Mouse (Mus musculus): ENCODE measurements at regions not wholly inside any gene's neighbourhood (a gene's known extent, or its start where the extent isn't known, plus 50 kb on each side); places are given as distances from the start of the nearest gene placed in this dataset.
A peak's percentile ranks its signal among the peaks of the same experiment; 100 is the strongest.

GRCm38 (mm10) chr9:97171484-97171883 is 60.5 kb upstream of the Slc25a36 start:
- H3K4me1 ChIP-seq (ENCODE audit: control insufficient read depth, insufficient read depth, low read length), result no peaks in the 10 kb centered on the region
- whole genome bisulfite sequencing, result 94% methylated on average over 4 of the region's 4 CpGs
- no peak overlapping the region for H3K9ac ChIP-seq (ENCODE audit: low read depth, low read length)
- H3K27me3 ChIP-seq (replicated peaks; ENCODE audit: control insufficient read depth, insufficient read depth, low read length), result no peaks in the 10 kb centered on the region
- H3K4me3 ChIP-seq (ENCODE audit: low read depth, low read length), result no peak overlapping the region
- DNase-seq (ENCODE audit: low spot score) (no peak), ATAC-seq (ENCODE audit: low read depth) (no peak)
- no peak overlapping the region for H3K27ac ChIP-seq (replicated peaks; ENCODE audit: low read depth, low read length)
- no peak overlapping the region for H3K4me2 ChIP-seq (ENCODE audit: low read depth, low read length)
- no peaks in the 10 kb centered on the region for H3K36me3 ChIP-seq (ENCODE audit: control insufficient read depth, insufficient read depth, low read length)
- H3K9me3 ChIP-seq (ENCODE audit: control insufficient read depth, low read length), result no peaks in the 10 kb centered on the region

GRCm38 (mm10) chr9:97170836-97171235 is 59.9 kb upstream of the Slc25a36 start:
- 78% methylated on average over 1 of the region's 1 CpGs for WGBS
- no peak for ATAC-seq (ENCODE audit: low read depth)

GRCm38 (mm10) chr9:97162465-97162864 is 51.5 kb upstream of the Slc25a36 start:
- no peak for ATAC-seq (ENCODE audit: low read depth)
- WGBS, result 31% methylated on average over 2 of the region's 2 CpGs
- DNase-seq (ENCODE audit: low spot score), result peak; percentile 40

More at GRCm38 (mm10) chr9:97170836-97171235, 59.9 kb upstream of the Slc25a36 start:
- Histone ChIP-seq H3K27ac (replicated peaks; ENCODE audit: low read depth, low read length) (no peak overlapping the region), H3K27me3 (replicated peaks; ENCODE audit: control insufficient read depth, insufficient read depth, low read length) (no peaks in the 10 kb centered on the region), H3K4me3 (ENCODE audit: low read depth, low read length) (no peak overlapping the region), H3K4me1 (ENCODE audit: control insufficient read depth, insufficient read depth, low read length) (no peaks in the 10 kb centered on the region), H3K9ac (ENCODE audit: low read depth, low read length) (no peak overlapping the region), H3K4me2 (ENCODE audit: low read depth, low read length) (no peak overlapping the region), H3K9me3 (ENCODE audit: control insufficient read depth, low read length) (no peaks in the 10 kb centered on the region), H3K36me3 (ENCODE audit: control insufficient read depth, insufficient read depth, low read length) (no peaks in the 10 kb centered on the region)
- no peak for DNase-seq (ENCODE audit: low spot score)

More at GRCm38 (mm10) chr9:97162465-97162864, 51.5 kb upstream of the Slc25a36 start:
- Histone ChIP-seq H3K4me3 (ENCODE audit: low read depth, low read length) (no peak overlapping the region), H3K9me3 (ENCODE audit: control insufficient read depth, low read length) (no peaks in the 10 kb centered on the region), H3K4me2 (ENCODE audit: low read depth, low read length) (no peak overlapping the region), H3K36me3 (ENCODE audit: control insufficient read depth, insufficient read depth, low read length) (no peaks in the 10 kb centered on the region), H3K27ac (replicated peaks; ENCODE audit: low read depth, low read length) (no peak overlapping the region), H3K27me3 (replicated peaks; ENCODE audit: control insufficient read depth, insufficient read depth, low read length) (no peaks in the 10 kb centered on the region), H3K9ac (ENCODE audit: low read depth, low read length) (no peak overlapping the region), H3K4me1 (ENCODE audit: control insufficient read depth, insufficient read depth, low read length) (no peaks in the 10 kb centered on the region)

Data from embryonic facial prominence, embryonic 14.5 days (tissue).